Mouse (Mus musculus): Measurements from ENCODE around the gene Gm43951.
A peak's percentile ranks its signal among the peaks of the same experiment; 100 is the strongest.

The Gm43951 gene

GRCm38 (mm10) chr11:72206341-72207203 lies at the start of gene Gm43951:
TSS of gene Gm43951 (minus strand) at chr11:72206840.
- DNase-seq (ENCODE audit: low spot score) = peak; percentile 15

DNA sequence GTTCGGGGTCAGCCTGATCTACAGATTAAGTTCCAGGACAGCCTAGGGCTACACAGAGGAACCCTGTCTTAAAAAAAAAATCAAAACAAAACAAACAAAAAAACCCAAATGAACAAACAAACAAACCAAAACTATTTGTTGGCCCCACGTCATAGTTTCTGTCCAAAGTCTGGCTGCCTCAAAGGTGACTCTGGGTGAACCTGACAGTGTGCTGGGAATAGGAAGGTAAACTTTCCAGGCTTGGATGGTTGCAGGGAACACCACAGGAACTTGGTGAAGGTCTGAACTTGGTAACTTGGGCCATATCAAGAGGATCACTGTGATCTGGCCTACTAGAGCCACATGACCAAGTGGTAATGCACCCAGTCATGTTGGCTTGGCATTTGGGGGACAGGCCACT lies 49.8 kb upstream of the Gm43951 start:
- DNase-seq (ENCODE audit: low spot score) = no peak

- DNase-seq (ENCODE audit: low spot score) = no peak
Observed at GRCm38 (mm10) chr11:72255629-72256028, 49.0 kb upstream of the Gm43951 start.

GRCm38 (mm10) chr11:72245196-72245753 lies 38.6 kb upstream of the Gm43951 start:
- no peak for DNase-seq (ENCODE audit: low spot score)

DNA sequence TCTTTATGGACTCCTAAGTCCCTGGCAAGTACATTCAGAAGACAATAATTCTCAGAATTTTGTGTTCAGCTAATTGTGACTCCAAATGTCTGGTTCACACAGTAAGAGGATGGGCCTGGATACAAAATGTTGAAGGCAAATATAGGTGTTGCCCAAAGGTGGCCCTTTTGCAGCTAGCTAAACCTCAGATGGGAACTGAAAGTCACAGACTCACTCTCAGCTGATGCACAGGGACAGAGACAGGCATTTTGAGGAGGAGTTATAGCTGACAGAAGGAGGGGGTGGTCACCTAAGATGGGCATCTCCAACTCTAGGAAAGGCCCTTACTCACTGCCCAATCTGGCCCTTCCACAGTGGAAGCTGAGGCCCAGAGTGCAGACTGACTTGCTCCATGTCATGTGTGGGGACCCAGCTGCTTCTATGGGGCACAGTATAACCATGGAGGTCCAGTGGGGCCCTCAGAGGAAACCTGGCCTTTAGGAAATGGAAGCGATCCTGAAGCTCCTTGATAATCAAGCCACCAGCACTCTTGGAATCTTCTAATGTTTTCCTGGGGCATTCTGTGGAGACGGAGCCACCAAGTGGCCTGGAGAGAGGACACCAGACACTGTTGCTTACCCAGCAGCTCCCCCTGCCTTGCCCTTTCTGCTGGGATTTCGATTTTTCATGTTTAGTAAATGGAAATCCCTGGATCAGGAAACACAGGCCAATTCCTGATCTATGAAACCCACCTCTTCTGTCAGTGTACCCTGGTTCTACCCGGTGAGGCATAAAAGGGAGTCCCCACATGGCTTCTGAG lies 33.6 kb upstream of the Gm43951 start:
- DNase-seq (ENCODE audit: low spot score) = no peak

DNA sequence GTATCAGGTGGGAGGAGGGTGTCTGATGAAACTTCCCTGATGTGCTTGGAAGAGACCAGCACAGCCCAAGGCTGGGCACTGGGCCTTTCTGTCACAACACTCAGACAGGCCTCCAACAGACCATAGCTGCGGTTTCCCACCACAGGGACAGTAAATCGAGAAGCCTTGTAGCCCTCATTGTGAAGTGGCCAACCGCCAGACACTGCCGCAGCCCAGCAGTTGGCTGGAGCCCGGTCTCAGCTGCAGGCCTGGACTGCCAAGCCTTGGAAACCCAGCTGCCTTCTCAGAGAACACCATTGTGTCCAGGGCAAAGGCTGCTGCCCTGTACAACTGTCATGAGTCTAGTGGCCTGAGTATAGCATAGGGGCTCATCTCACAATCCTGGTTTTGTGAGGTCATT lies 27.4 kb upstream of the Gm43951 start:
- no peak for DNase-seq (ENCODE audit: low spot score)

DNA sequence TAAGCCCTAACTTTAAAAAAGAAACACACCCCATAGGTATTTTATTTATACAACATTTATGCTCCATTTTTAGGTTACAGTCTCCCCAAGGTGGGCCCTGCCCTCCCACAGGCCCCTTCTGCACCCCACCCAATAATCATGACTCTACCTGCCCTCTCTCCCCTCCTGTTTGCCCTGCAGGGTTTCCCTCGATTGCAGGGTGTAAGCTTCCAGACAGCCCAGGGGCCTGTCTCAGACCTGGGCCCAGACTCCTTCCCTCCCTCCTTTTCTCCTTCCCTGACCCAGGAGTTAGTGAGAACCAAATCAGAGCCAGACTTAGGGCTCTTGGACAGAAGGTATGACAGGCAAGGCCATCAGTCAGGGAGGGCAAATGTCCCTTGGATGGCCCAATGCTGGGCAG lies 26.4 kb upstream of the Gm43951 start:
- no peak for DNase-seq (ENCODE audit: low spot score)

- DNase-seq (ENCODE audit: low spot score) = no peak
Observed at GRCm38 (mm10) chr11:72232068-72232467, 25.4 kb upstream of the Gm43951 start.

DNA sequence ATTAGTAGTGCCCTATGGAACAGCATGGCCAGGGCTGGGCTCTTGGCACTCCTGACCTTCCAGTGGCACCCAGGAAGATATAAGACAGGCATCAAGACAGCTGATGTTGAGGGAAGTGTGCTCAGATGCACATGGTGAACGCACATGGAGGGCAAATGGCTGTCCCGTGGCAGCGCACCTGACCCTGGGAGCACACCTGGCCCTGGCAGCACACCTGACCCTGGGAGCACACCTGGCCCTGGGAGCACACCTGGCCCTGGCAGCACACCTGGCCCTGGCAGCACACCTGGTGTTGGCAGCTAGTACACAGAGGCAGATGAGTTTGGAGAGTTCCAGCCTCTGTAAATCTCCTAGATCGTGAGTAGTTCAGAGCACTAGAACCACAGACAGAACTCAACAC lies 21.9 kb upstream of the Gm43951 start:
- no peak for DNase-seq (ENCODE audit: low spot score)

DNA sequence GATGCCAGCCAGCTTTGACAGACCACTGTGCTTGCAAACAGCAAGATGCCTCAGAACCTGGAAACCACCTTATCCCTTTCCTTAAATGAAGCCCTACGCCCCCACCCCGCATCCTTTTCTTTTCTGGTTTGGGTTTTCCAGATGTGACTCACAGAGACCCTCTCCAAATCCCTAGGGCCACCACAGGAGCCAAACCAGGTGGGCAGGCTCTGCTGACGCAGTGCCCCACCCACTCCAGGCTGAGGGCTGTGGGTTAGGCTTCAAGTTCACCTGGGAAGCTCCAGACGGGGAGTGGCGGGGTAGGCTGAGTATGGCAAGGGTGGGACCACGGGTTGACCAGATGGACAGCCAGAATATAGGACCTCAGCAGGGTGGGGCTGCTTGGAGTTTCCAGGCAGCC lies 20.3 kb upstream of the Gm43951 start:
- no peak for DNase-seq (ENCODE audit: low spot score)

DNA sequence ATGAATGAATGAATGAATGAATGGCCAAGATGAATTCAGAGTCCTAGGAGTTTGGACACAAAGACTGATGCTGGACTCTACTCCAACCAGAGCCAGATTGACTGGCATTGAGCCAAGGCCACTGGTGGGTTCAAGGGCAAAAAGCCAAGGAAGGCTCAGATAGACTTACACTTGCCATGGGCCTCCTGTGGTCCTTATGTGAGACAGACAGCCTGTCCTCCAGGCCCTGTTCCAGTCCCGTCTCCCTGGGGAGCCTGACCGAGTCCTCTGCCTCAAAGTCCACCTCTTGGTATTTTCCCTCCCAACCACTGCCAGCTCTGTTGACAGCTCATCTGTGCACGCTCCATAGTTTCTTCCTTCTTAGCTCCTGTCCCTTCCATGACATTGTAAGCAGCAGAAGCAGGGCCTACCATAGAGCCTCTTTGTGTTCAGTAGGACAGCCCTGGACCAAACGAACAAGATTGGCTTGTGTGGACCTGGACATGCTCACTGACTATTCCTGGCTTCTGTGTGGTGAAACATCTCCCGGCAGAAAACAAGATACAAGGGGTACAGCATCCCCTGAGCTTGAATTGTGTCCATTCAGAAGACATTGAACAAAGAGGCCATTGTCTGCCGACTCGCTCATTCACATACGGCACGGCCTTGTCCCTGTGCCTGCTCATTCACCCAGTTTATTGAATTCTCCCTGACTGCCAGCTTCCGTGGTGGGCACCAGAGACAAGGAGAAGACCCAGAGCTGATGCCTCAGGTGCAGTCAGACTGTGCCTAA lies 19.6 kb upstream of the Gm43951 start:
- DNase-seq (ENCODE audit: low spot score) = no peak

DNA sequence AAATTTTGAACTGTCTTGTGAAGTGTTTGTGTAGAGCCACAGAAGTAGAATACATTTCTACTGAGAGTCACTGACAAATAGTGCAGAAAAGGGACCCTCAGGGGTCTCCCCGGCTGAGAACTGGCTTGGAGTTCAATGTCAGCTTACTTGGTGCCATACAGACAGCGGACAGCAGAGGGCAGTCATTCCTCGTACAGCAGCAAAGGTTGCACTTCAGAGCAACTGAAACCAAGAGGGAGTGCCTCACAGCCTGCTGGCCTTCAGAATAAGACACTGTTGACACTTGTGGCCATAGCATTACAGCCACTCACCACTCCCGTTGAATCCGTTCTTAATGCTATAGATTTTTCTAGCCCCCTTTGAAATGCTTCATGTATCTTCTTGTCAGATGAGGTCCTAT lies 18.2 kb upstream of the Gm43951 start:
- DNase-seq (ENCODE audit: low spot score) = peak; percentile 67

DNA sequence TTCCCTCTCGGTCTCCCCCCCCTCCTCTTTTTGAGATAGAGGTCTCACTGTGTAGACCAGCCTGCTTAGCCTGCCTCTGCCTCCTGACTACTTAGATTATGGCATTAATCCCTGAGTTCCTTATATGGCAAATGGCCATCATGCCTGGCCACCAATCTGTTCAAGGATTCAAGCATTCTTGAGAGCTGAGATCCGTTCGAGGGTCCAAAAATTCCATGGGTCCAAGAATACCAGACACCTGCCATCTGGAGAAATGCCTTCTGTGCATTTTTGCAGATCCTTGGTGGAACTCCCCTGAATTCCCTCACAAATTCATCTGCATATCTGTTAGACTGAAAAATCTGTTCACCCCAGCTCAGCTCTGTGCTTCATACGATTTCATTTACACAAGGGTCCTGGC lies 16.8 kb upstream of the Gm43951 start:
- DNase-seq (ENCODE audit: low spot score) = no peak

- peak; percentile 58 for DNase-seq (ENCODE audit: low spot score)
Observed at GRCm38 (mm10) chr11:72221278-72221677, 14.6 kb upstream of the Gm43951 start.

- DNase-seq (ENCODE audit: low spot score) = no peak
Observed at GRCm38 (mm10) chr11:72217116-72217515, 10.5 kb upstream of the Gm43951 start.

GRCm38 (mm10) chr11:72215410-72215797 lies 8.8 kb upstream of the Gm43951 start, which contains the start of gene Med31:
TSS of gene Med31 (minus strand) at chr11:72215592.
- peak; percentile 67 for DNase-seq (ENCODE audit: low spot score)

DNA sequence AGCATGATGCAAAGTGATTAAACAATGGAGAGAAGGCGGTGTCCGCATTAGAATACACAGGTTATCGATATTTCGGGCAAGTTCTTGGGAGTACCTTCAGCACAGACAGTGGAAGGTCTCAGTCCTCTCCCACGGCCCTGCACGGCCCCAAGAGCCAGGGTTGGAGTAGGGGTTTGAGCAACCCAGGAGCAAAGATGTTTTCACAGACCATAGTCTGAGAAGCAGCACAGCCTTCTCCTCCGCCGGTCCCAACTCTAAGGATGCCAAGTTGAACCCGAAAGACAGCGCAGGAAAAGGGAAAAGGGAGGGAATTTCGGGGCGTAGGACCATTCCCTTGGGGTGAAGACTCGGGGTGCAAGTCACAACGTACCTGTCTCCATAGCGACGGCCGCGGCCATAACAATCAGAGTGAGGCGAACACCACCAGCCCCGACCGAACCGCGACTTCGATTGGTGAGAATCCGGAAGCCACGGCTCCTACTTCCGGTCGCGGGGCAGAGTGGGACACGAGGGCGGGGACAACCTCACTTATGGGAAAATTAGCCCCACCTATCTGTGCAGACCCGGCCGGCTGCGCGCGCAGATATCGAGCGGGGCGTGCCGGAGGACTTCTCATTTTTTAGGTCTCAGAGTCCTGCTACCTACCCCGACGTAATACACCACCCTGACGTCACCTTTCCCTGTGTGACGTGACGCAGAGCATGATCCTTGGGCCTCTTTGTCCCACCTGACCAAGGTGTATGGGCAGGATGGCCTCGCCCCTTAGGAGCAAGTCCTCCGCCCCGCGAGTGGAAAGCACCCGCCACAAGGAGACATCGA lies 8.2 kb upstream of the Gm43951 start:
- DNase-seq (ENCODE audit: low spot score) = peak; percentile 87

DNA sequence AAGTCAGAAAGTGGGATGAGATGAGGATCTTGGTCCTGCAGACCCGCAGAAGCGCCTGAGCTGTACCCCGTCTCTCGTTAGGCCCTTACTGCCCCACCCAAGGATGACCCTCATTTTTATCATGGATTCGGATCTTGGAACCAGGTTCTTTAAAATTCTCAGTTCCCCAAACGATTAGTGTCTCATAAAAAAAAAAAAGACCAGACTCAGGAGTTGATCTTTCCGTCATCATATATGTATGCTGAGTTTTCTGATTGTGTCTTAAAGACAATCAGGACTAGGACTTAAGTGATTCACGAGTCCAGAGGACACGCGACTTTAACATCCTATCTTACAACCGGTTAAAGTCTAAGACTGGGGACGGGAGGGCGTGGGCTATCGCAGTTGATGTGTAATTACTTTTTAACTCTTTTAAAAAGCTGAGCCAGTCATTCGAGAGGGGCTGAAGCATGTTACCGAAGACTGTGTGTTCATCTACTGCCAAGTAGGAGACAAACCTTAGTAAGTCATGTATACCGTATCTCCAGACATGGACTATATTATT lies 1.3 kb upstream of the Gm43951 start:
- no peak for DNase-seq (ENCODE audit: low spot score)

DNA sequence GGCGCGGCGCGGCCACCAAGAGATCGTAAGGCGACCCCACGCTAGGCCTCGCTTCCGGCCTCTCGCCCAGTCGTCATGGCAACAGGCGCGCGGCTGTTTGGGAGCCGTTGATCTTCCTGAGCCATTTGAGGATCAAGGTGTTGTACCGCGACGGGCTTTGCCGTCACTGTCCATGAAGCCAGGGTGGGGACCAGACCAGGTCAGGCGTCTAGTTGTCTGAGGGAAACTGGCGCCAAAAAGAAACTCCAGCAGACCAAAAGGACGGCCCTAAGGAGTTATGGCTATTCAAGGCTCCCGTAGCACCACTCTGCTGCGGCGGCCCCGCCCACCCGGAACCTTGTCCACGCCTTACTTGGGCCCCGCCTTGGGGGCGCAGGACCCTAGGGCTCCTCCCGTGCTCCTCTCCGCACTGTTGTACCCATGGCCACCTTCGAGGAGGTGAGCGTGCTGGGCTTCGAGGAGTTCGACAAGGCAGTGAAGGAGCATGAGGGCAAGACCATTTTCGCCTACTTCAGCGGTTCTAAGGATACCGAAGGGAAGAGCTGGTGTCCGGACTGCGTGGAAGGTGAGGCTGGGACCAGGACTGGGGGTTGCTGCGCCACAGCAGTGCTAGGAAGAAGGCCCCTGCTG lies 679 bp upstream of the Gm43951 start, which contains the start of the genes 4933427D14Rik and Txndc17:
Gene 4933427D14Rik, minus strand, starts transcription at position 256 of the 630 bp plus-strand sequence.
Gene Txndc17, plus strand, starts transcription at position 344 of the 630 bp plus-strand sequence.
- DNase-seq (ENCODE audit: low spot score) = peak; percentile 80

DNA sequence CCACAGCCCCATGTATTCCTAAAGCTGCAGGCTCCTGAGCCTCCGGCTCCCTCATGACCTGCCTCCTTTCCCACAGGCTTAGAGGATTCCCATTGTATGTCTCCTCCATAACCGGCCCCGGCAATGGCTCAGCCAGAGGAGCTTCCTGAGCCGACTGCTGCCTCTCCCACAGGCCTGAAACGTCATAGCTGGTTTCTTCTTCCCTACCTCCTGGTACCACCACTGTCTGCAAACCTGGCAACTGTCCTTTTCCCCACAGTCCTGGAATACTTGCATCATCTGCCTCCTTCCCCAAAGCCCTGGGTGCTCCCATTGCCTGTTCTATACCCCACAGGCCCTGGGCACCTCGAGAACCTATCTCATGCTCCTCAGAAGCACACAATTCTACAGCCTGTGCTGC lies 1.4 kb downstream of the Gm43951 start:
- DNase-seq (ENCODE audit: low spot score) = no peak
